8 mouse cellular contexts compared by ENCODE assay signal in the genomic region with DNA sequence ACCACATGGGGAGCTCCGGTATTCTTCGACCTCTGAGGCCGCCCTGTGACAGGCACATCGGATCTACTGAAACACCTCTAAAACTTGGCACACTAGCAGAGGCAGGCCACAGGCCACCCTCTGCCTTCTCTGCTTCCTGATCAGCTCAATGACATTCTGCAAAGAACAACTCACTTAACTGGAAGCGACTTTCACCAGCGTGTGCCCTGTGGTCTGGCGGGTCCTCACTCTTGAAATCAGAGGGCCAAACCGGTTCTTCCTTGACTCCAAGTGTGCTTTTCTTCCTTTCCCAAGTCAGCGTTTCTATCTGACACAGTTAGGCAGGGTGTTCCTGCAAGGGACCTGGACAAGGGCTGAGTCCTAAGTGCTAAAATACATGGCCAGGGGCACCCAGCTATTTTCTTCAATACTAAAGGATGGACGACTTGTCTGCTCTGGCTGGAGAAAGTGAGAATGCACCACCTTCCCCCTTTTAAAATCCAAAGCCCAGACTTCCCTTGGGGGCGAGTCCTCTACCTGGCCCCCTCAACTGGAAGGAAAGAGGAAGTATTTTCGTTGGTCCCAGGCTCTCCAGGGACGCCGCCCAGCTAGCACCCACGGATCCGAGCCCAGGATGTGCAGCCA. TPM values are rescaled to one million over a fixed set of nuclear protein-coding genes. Genes with fewer than 3 reads are reported as not detected.
A peak's percentile ranks its signal among the peaks of the same experiment; 100 is the strongest.
DNase-seq lines count a peak whose midpoint lies in the region; ATAC-seq and TF ChIP-seq lines count a peak whose summit lies in the region.

No protein-coding gene starts in this region.

- TF ChIP-seq CTCF in embryonic fibroblast, embryonic 13.5 days (IDR thresholded peaks at IDR 0.05; ENCODE audit: borderline replicate concordance, insufficient read depth, low read length), result no peak

- H3ac ChIP-seq in myocyte (ENCODE audit: control insufficient read depth, insufficient read length), result peak overlapping the region; percentile 61

- peaks cover 40% of the 10 kb centered on the region for H3K79me2 ChIP-seq in myocyte (ENCODE audit: control insufficient read depth, insufficient read depth)

- DNase-seq in frontal cortex, postnatal 36 days (ENCODE audit: low spot score in 2 of 2), result no peak
- DNase-seq in 416B (ENCODE audit: low read depth), result peak; percentile 28
- DNase-seq in kidney, postnatal 14 days, result peak; percentile 21
- DNase-seq in thymus, postnatal 36 days, result no peak
- no peak for DNase-seq in gastrocnemius, adult 8-10 months (ENCODE audit: low spot score in 2 of 2)

- H3K27ac ChIP-seq in embryonic fibroblast, embryonic 13.5 days (ENCODE audit: insufficient read depth, low read length), result no peak overlapping the region

- H3K4me3 ChIP-seq in embryonic fibroblast, embryonic 13.5 days (ENCODE audit: insufficient read depth, low read length), result peak overlapping the region; percentile 72
- H3K4me3 ChIP-seq in myocyte, result peak overlapping the region; percentile 39

- ATAC-seq in frontal cortex, adult (ENCODE audit: low TSS enrichment), result peak; percentile 20

- H3K27me3 ChIP-seq in myocyte (ENCODE audit: control insufficient read depth, insufficient read depth, insufficient read length), result no peaks in the 10 kb centered on the region

- no peaks in the 10 kb centered on the region for H3K36me3 ChIP-seq in myocyte (ENCODE audit: control insufficient read depth, insufficient read depth)

- peak overlapping the region; percentile 82 for H3K4me2 ChIP-seq in myocyte (ENCODE audit: low read depth)

- no peaks in the 10 kb centered on the region for H3K4me1 ChIP-seq in embryonic fibroblast, embryonic 13.5 days (ENCODE audit: control insufficient read depth, insufficient read depth, low read length)

- TF ChIP-seq POLR2A in embryonic fibroblast, embryonic 13.5 days (IDR thresholded peaks at IDR 0.05; ENCODE audit: low read depth, low read length), result no peak
- no peak for TF ChIP-seq POLR2A in myocyte (IDR thresholded peaks at IDR 0.05; ENCODE audit: insufficient read length, low read depth)

TF ChIP-seq in myocyte, 11 proteins besides CTCF, POLR2A, EP300 and RAD21:
- no peak for TF ChIP-seq MAX (IDR thresholded peaks at IDR 0.05; ENCODE audit: low read depth)
- no peak for TF ChIP-seq TCF12 (IDR thresholded peaks at IDR 0.05; ENCODE audit: insufficient read depth, poor library complexity, severe bottlenecking)
- no peak for TF ChIP-seq POLR2AphosphoS2 (IDR thresholded peaks at IDR 0.05; ENCODE audit: insufficient read length, low read depth)
- no peak for TF ChIP-seq MYOD1 (IDR thresholded peaks at IDR 0.05; ENCODE audit: control insufficient read depth in 1 of 3, insufficient read length in 2 of 3, low read depth in 2 of 3)
- TF ChIP-seq MYOG (IDR thresholded peaks at IDR 0.05; ENCODE audit: control insufficient read depth in 1 of 3, insufficient read depth in 1 of 3, insufficient read length in 2 of 3, low read depth in 2 of 3), result no peak
- no peak for TF ChIP-seq REST (IDR thresholded peaks at IDR 0.05; ENCODE audit: insufficient read depth, insufficient read length)
- TF ChIP-seq CEBPB (IDR thresholded peaks at IDR 0.05; ENCODE audit: insufficient read depth, poor library complexity, severe bottlenecking), result no peak
- no peak for TF ChIP-seq USF1 (IDR thresholded peaks at IDR 0.05; ENCODE audit: low read depth)
- no peak for TF ChIP-seq E2F4 (IDR thresholded peaks at IDR 0.05; ENCODE audit: insufficient read depth)
- no peak for TF ChIP-seq TCF3 (IDR thresholded peaks at IDR 0.05; ENCODE audit: insufficient read length, low read depth)
- no peak for TF ChIP-seq SRF (IDR thresholded peaks at IDR 0.05; ENCODE audit: control insufficient read depth, insufficient read length, low read depth)

RNA-seq across cellular contexts. Expression of gene Retreg1, which starts 0.4 kb away (rescaled TPM):
- polyA plus RNA-seq in embryonic fibroblast, embryonic 13.5 days (2011; ENCODE audit: insufficient read length, low read depth, missing spikeins), result 8.2 and 8.9 TPM in 2 replicates
- 32.8 TPM for polyA plus RNA-seq in myocyte (2012; fragmentation: generic; extraction: Trizol)
- total RNA-seq in gastrocnemius, adult 8-10 months (2022), result 100 to 1,000 TPM; 150 to 208 (median 158) TPM

Comparison
In these comparisons a context has a peak if more than half of its experiments do, and no peak if none do; other contexts are left out.
1. DNase-seq: peak in 416B (single experiment) and kidney, postnatal 14 days (single experiment); none in frontal cortex, postnatal 36 days (0 of 2), thymus, postnatal 36 days (0 of 2) and gastrocnemius, adult 8-10 months (0 of 2).